In the genomic region with DNA sequence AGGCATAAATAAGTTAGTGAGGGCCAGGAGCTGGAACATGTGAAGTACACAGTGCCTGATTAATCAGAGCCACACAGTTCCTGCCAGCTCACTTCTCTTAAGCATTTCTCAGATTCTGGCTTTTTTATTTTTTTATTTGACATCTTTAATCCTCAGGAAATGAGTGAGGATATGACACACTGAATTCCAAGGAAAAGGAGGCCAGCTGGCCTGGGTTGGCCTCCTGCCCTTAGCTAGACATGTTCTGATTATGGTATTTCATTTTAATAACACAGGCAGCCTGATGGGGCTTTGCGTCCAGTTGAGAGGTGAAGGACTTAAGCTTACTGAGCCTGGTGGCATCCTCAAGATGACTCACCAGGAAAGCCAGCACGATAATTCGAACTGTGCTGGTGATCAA, we compare ENCODE assay signal across 9 mouse cellular contexts. TPM values are rescaled to one million over a fixed set of nuclear protein-coding genes. Genes with fewer than 3 reads are reported as not detected.
DNase-seq lines count a peak whose midpoint lies in the region; ATAC-seq and TF ChIP-seq lines count a peak whose summit lies in the region.
"Had no signal": no experiment of that assay in that cellular context is flagged by ENCODE, and none has a peak within 500 bp of the region (broad histone marks: within the 10 kb centered on the region; RNA-seq: fewer than 3 reads in every experiment).

No protein-coding gene starts in this region.

- peak; percentile 70 to 89 for DNase-seq in adrenal gland, adult (ENCODE audit: inconsistent age in 2 of 2, low spot score in 1 of 2)
- no peak for DNase-seq in adrenal gland, postnatal 4 days (ENCODE audit: low spot score in 2 of 2)
- DNase-seq in cerebellum, postnatal 25 days = peak; percentile 63 to 76
- DNase-seq in kidney, postnatal 10 days = peak; percentile 83
- no peak for DNase-seq in layer of hippocampus, postnatal 36 days
- no peak for DNase-seq in layer of hippocampus, postnatal 10 days (ENCODE audit: low spot score in 2 of 2)

- H3K79me3 ChIP-seq in C2C12 (ENCODE audit: low read depth) = no peaks in the 10 kb centered on the region

- no peak overlapping the region for H3K4me3 ChIP-seq in C2C12 (ENCODE audit: insufficient read depth, poor library complexity, severe bottlenecking)

- no peaks in the 10 kb centered on the region for H3K36me3 ChIP-seq in C2C12 (ENCODE audit: control insufficient read depth, insufficient read depth)

- no peaks in the 10 kb centered on the region for H3K79me2 ChIP-seq in C2C12 (ENCODE audit: control insufficient read depth, insufficient read depth)

- TF ChIP-seq CTCF in C2C12 (IDR thresholded peaks at IDR 0.05; ENCODE audit: control insufficient read depth, insufficient read depth, insufficient read length) = no peak

- peak overlapping the region; percentile 5 for H3ac ChIP-seq in C2C12 (ENCODE audit: control insufficient read depth, insufficient read length, low read depth)

- ATAC-seq in activated CD4-positive, CD25-positive, alpha-beta regulatory T cell, adult 4 months = no peak
- ATAC-seq: inflammation-experienced regulatory T-cells, adult 6 months had no signal

- no peaks in the 10 kb centered on the region for H3K27me3 ChIP-seq in C2C12 (ENCODE audit: control insufficient read depth, insufficient read depth, insufficient read length)

TF ChIP-seq in C2C12, 6 proteins besides CTCF, POLR2A, EP300 and RAD21:
- TF ChIP-seq MAX (IDR thresholded peaks at IDR 0.05) (peak; percentile 80), CEBPB (IDR thresholded peaks at IDR 0.05; ENCODE audit: low read depth) (no peak), USF1 (IDR thresholded peaks at IDR 0.05; ENCODE audit: low read depth) (no peak), FOSL1 (IDR thresholded peaks at IDR 0.05; ENCODE audit: insufficient read depth, low read length, poor library complexity, severe bottlenecking) (peak; percentile 58), MYOD1 (IDR thresholded peaks at IDR 0.05; ENCODE audit: control insufficient read depth, insufficient read length, low read depth) (peak; percentile 76), MYOG (IDR thresholded peaks at IDR 0.05; ENCODE audit: control insufficient read depth, extremely low read depth, insufficient read length) (no peak)

RNA-seq across cellular contexts. Expression of gene Rtp1, which starts 27.6 kb away (rescaled TPM):
- not detected for total RNA-seq in adrenal gland, postnatal 4 days (2021)
- polyA plus RNA-seq in C2C12 (2012; fragmentation: generic; extraction: Trizol) = not detected
- not detected for polyA plus RNA-seq in activated CD4-positive, CD25-positive, alpha-beta regulatory T cell, adult 4 months (2017; shearing (Covaris generic))
- total RNA-seq in layer of hippocampus, postnatal 36 days (2021) = under 1 TPM; 0.10 to 0.15 TPM
- total RNA-seq in layer of hippocampus, postnatal 10 days (2021) = under 1 TPM in 1 of 2 experiments, not detected in 1; 0.18 TPM
- polyA plus RNA-seq: inflammation-experienced regulatory T-cells, adult 6 months had no signal

Comparison
In these comparisons a context has a peak if more than half of its experiments do, and no peak if none do; other contexts are left out.
1. DNase-seq: peak in adrenal gland, adult (2 of 2), cerebellum, postnatal 25 days (2 of 2) and kidney, postnatal 10 days (single experiment); none in adrenal gland, postnatal 4 days (0 of 2), layer of hippocampus, postnatal 36 days (0 of 2) and layer of hippocampus, postnatal 10 days (0 of 2).